7 mouse cellular contexts compared by ENCODE assay signal in the genomic region with DNA sequence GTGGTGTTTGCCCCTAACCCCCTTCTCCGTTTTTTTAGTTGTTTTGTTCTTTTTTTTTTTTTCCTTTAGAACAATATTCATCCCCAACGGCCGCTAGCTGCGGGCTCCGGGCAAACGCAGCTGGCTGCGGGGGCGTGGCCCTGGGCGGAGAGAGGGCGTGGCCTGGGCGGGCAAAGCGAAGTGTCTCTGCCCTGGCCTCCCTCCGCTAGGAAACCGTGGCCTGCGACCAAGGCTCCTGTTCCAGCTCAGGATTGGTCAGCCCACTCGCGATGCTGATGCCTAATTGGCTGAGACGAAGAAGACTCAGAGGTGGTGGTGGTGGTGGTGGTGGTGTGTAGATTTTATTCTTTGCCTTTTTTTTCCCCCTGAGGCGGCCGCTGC. TPM values are rescaled to one million over a fixed set of nuclear protein-coding genes. Genes with fewer than 3 reads are reported as not detected.
DNase-seq lines count a peak whose midpoint lies in the region; ATAC-seq and TF ChIP-seq lines count a peak whose summit lies in the region.

A gene (minus strand): TSS at position 141 of the 381 bp plus-strand sequence.

- TF ChIP-seq POLR2A in small intestine, adult 2 months (IDR thresholded peaks at IDR 0.05; ENCODE audit: low read depth, low read length): no peak

- peaks cover 2% of the 10 kb centered on the region; the same call in 1 of the 2 replicates for H3K27me3 ChIP-seq in intestine, embryonic 16.5 days (replicated peaks; ENCODE audit: control insufficient read depth, insufficient read depth, low read length)
- H3K27me3 ChIP-seq in midbrain, embryonic 11.5 days (ENCODE audit: control insufficient read depth, insufficient read depth, low read length): peaks cover 19% of the 10 kb centered on the region
- H3K27me3 ChIP-seq in small intestine, adult 2 months (ENCODE audit: control insufficient read depth, insufficient read depth, low read length): peaks cover 9% of the 10 kb centered on the region; the same call in 1 of the 2 replicates

- peaks cover 26% of the 10 kb centered on the region for H3K4me1 ChIP-seq in intestine, embryonic 16.5 days (ENCODE audit: control insufficient read depth, insufficient read depth, low read length)
- H3K4me1 ChIP-seq in midbrain, embryonic 11.5 days (ENCODE audit: control insufficient read depth, insufficient read depth, low read length): peaks cover 42% of the 10 kb centered on the region
- peaks cover 5% of the 10 kb centered on the region for H3K4me1 ChIP-seq in small intestine, adult 2 months (ENCODE audit: control insufficient read depth, insufficient read depth, insufficient read length, low read length)

- H3K27ac ChIP-seq in intestine, embryonic 16.5 days (ENCODE audit: low read length): no peak within 1 kb of the TSS
- H3K27ac ChIP-seq in midbrain, embryonic 11.5 days (ENCODE audit: low read depth, low read length): no peak within 1 kb of the TSS
- no peak within 1 kb of the TSS for H3K27ac ChIP-seq in small intestine, adult 2 months (ENCODE audit: insufficient read depth, low read depth, low read length)

- DNase-seq in adrenal gland, adult 2 months: peak; percentile 99
- peak; percentile 83 for DNase-seq in embryo, embryonic 11.5 days (ENCODE audit: low read depth, low spot score)
- DNase-seq in gastrocnemius, postnatal 4 days (ENCODE audit: low spot score in 2 of 2): peak; percentile 89 to 97
- DNase-seq in left cerebral cortex, postnatal 36 days (ENCODE audit: low spot score in 2 of 2): peak; percentile 92 to 94
- DNase-seq in midbrain, embryonic 11.5 days (ENCODE audit: low spot score, missing footprints): peak; percentile 98

- intact Hi-C loops in left cerebral cortex, postnatal 36 days (cut with DNase I): loop anchor here (5.0 kb wide), 1 partner anchor 45 kb away; a partner anchor contains a TSS

- under 1% methylated on average over 20 of the region's 20 CpGs for WGBS in intestine, embryonic 16.5 days
- 0% methylated on average over 20 of the region's 20 CpGs for WGBS in midbrain, embryonic 11.5 days
- WGBS in small intestine, adult 2 months: 2% methylated on average over 20 of the region's 20 CpGs

- peak within 1 kb of the TSS; percentile 52 for H3K4me3 ChIP-seq in intestine, embryonic 16.5 days (ENCODE audit: low read length)
- H3K4me3 ChIP-seq in midbrain, embryonic 11.5 days (ENCODE audit: low read depth, low read length): peak within 1 kb of the TSS; percentile 45
- peak within 1 kb of the TSS; percentile 54 for H3K4me3 ChIP-seq in small intestine, adult 2 months (ENCODE audit: low read depth, low read length)

- no peak for TF ChIP-seq CTCF in small intestine, adult 2 months (IDR thresholded peaks at IDR 0.05; ENCODE audit: extremely low read depth, insufficient read length, insufficient replicate concordance, low read depth, low read length)

- no peaks in the 10 kb centered on the region for H3K36me3 ChIP-seq in intestine, embryonic 16.5 days (ENCODE audit: control insufficient read depth, insufficient read depth, low read length)
- no peaks in the 10 kb centered on the region for H3K36me3 ChIP-seq in midbrain, embryonic 11.5 days (ENCODE audit: control insufficient read depth, insufficient read depth, low read length)
- no peaks in the 10 kb centered on the region for H3K36me3 ChIP-seq in small intestine, adult 2 months (ENCODE audit: control insufficient read depth, insufficient read depth, low read length)

- H3K9ac ChIP-seq in intestine, embryonic 16.5 days (ENCODE audit: low read depth, low read length): peak within 1 kb of the TSS; percentile 59
- peak within 1 kb of the TSS; percentile 53 for H3K9ac ChIP-seq in midbrain, embryonic 11.5 days (ENCODE audit: low read length)

- peak; percentile 93 for ATAC-seq in intestine, embryonic 16.5 days
- peak; percentile 90 for ATAC-seq in midbrain, embryonic 11.5 days (ENCODE audit: low FRiP score)

- peak within 1 kb of the TSS; percentile 98 for H3K4me2 ChIP-seq in intestine, embryonic 16.5 days (ENCODE audit: low read depth, low read length)
- H3K4me2 ChIP-seq in midbrain, embryonic 11.5 days: peak within 1 kb of the TSS; percentile 84

- H3K9me3 ChIP-seq in intestine, embryonic 16.5 days (ENCODE audit: control insufficient read depth, low read length): no peaks in the 10 kb centered on the region
- no peaks in the 10 kb centered on the region for H3K9me3 ChIP-seq in midbrain, embryonic 11.5 days (ENCODE audit: control insufficient read depth, low read length)

RNA-seq across cellular contexts. Expression of the gene that starts here (rescaled TPM):
- total RNA-seq in adrenal gland, adult 2 months (2021): 100 to 1,000 TPM in 1 of 2 experiments, 10 to 100 TPM in 1; 80.6 to 103 TPM
- 13.9 and 27.7 TPM in 2 replicates for polyA plus RNA-seq in adrenal gland, adult 2 months (2012; rRNA removed)
- 10 to 100 TPM; 51.0 to 58.8 TPM for total RNA-seq in gastrocnemius, postnatal 4 days (2021)
- 5.1 and 5.5 TPM in 2 replicates for polyA plus RNA-seq in intestine, embryonic 16.5 days (2015; fragmentation: Nextera tagmentation; extraction: Ambion mirVana)
- total RNA-seq in left cerebral cortex, postnatal 36 days (2021): 100 to 1,000 TPM; 210 to 218 TPM
- polyA plus RNA-seq in midbrain, embryonic 11.5 days (2014; fragmentation: Nextera tagmentation; extraction: Ambion mirVana): 12.3 and 13.5 TPM in 2 replicates
- polyA plus RNA-seq in small intestine, adult 2 months (2012; rRNA removed): 8.3 and 20.0 TPM in 2 replicates
